Mouse (Mus musculus): ENCODE measurements at regions not wholly inside any gene's neighbourhood (a gene's known extent, or its start where the extent isn't known, plus 50 kb on each side); places are given as distances from the start of the nearest gene placed in this dataset.

DNA sequence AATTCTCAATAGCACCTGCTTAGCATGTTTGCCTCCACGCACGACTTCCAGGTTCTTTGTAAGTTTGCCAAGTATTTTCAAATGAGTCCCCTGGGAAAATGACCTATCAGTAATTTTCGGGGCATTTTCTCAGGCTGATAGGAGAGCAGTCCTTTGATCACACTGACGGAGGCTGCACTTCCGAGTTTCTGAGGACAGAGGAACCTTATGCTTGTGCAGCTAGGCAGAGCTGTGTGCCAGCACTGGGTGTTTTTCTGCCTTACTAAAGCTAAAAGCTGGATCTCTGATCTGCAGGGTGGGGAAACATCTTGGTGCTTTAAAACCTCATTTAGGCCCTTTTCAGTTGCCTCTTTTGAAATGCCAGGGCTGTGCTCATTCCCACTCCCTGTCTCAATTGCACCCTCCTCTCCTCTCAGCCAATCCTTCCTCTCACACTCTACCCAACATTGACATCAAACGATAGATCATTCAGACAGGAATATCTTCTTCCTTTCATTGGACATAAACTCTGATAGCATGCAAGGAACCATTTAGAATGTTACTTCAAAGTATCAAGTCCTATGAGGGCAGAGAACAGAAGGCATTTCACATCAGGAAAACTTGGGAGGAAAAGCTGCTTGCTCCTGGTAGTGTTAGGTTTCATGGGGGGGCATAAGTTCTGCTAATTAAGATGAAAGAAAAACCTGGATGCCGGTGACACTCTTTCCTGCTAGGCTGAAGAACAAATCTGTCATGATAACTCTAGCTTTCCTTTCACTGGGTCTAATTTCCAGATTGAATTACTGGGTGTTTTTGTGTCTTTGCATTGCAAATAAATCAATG lies 95.3 kb downstream of the Lurap1l start:
- no peak for DNase-seq

DNA sequence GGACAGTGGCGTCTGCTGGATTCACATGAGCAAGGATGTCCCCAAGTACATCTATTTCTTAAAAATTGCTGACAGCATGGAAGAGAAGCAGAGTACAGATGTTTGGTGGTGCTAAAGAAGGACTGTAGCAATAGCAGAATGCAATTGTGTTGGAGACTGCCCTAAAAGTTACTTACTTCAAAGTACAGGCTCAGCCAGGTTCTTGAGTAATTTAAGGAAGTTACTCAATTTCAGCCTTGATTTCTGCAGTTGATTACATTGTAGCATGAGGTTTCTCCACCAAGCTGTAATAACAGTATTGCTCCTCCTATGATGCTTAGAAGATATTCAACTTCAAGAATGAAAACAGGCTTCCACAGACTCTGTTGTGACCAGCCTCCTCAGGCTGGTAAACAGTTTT lies 96.1 kb downstream of the Lurap1l start:
- DNase-seq, result no peak

DNA sequence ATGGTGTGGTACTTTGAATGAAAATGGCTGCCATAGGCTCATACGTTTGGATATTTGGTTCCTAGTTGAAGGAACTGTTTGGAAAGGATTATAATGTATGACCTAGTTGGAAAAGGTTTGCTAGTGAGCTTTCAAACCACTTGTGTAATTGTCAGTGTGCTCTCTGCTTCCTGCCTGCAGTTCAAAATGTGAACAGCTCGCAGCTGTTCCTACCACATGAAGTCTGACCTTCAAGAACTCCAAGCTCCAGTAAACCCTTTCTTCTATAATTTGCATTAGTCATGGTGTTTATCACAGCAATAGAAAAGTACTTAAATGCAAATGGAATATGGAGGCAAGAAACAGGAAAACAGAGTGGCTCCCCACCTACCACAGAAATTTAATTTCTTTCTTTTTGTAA lies 111.4 kb downstream of the Lurap1l start:
- no peak for DNase-seq

DNA sequence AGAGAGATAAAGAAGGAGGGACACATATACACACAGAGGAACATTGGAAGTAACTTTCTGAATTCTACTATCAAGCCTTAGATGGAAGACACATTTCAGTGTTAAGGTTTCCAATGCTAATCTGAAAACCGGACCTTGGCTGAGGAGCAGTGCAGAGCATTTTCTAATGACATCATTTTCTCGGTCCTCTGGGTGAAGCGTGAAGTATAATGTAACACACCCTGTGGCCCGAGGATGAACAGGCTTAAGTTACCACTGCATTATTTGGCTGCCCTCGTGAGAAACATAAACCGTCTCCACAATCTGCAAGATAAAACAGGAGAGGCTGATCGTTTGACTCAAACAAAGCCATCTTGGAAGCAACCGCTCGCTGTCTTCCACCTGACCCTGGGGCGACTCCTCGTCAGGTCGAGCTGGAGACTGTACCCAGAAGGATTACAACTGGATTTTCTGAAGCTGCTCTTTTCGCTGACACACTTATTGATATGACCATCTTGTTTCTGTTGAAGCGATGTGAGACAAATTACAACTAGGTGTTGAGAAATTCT lies 113.1 kb downstream of the Lurap1l start:
- DNase-seq, result peak; percentile 7

DNA sequence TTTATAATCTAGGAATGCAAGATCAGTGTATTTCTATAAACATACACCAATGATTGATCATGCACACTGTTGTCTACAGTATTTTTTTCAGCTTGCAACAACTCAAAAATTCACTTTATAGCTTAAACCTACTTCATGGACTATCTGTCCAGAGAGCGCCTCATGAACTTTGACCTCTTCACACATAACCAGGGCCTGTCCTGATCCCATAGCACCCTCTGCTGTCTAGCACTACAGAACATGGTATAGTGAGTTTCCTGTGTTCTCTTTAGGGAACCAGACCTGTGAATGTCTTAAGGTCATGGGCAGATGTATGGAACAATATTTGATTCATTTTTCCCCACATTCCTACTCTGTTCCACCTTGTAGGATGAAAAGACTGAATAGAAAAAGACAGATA lies 117.1 kb downstream of the Lurap1l start:
- no peak for DNase-seq

DNA sequence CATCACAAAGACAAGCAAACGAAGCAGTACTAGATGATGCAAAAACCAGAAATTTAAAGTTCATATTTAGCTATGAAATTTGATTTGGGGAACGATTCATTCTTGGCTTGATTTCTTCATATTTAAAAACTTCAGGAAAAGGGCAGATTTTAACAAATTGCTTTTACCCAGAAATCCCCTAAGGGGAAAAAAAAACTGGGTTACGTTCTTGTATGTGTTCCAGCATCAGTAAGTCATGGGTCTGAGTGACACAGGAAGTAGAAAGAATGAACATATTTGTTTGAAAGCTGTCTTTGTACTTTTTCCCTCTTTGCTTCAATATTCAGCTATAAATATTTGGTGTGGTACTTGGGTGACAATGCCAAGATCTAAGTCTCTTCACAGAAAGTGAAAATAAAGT lies 120.2 kb downstream of the Lurap1l start:
- no peak for DNase-seq

DNA sequence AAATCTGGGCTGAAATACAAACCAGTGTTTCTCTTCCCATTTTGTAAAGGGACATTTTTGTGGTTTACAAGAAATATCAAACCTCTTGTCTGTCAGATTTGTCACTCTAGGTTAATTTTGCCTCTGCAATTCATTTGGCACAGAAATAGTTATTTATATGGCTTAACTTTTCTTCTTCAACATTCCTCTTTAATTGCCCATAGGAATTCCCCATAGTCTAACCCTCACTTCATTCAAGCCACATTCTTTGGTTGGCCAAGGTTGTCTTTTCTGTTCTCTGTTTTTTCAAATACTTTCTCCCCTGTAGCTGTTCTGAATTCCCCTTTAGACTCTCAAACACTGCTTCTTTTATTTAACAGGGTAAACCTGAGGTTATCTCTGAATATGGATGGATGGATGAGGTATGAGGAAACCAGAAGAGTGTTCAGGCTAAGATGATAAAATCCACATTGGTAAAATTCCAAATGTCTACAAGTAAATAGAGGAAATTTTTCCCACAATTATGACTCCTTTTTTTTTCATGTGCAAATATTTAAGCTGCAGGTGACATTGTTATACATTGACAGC lies 127.0 kb downstream of the Lurap1l start:
- DNase-seq, result no peak

DNA sequence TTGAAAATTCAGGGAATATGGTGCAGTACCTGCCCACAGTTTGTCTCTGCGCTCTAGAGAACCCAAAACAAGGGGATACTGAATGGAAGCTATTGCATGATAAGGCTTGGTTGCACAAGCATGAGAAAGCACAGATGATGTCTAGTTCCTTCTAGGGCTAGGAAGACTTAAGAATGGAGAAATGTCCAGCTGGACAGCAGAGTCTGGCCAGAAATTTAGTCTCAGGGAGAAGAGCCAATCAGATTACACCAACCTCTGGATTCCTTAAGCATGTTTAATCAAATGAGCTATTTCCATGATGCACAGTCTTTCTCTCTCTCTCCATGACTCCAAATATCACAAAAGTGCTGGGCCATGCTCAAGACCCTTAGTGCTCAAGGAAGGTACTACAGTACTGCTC lies 147.8 kb downstream of the Lurap1l start:
- peak; percentile 18 for DNase-seq

DNA sequence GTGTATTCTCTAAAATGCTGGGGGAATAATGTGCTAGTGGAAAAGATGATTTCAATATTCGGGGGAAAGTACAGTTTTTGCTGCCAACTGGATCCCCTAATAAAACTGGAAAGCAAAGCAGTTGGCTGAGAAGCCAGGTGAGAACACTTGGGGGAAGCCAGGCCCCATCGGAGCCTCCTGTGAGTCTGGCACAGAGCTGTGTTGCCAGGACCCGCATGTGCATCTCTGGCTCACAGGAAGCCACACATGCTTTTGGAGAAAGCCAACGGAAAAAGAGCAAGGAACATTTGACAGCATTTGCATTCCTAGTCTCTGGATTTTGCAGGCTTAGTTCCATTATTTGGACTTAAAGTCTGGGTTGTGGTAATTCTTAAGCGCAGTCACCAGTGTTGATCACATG lies 148.4 kb downstream of the Lurap1l start:
- peak; percentile 13 for DNase-seq

DNA sequence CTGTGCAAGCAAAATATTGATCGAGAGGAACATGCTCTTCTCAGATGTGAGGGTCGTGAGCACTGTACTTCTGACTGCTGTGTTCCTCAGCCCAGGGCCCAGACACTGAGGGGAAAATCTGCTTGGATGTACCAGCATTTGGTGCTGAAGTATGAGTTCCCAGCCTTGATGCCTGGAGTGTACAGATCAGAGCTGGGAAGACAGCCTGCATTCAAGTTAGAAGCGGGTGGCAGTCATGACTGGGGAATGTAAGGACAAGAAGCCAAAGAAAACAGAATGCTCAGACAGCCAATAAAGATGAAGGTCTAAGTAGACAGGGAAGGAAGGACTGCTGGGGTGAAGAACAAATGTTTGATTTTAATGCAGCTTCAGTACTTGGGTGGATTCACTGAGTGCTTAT lies 148.9 kb downstream of the Lurap1l start:
- peak; percentile 21 for DNase-seq

DNA sequence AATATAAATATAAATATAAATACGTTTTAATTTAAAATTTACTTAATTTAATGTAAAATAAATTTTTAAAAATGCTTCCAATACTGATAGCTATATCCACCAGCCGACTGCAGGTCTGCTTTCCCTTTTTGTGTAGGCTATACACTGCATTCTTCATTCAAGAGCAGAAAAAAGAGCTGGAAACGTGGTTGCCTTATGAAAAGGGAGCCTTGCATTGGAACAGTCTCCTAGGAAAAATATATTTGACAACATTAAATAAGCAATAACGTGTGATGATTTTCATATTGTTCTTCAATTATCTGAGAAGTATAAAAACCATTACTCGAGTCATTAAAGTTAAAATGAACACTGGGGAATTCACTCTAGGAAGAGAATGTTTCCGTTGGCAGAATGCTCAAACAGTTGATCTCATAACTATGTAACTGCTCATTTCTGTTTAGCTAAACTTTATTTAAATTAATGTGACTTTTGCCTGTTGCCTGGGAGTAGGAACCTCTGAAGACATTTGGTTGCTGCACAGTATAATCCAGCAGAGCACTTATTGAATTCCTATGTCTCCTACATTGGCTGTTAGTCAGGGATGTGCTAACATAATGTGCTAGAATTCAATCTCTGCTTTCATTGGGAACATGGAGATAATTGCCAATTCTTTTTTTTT lies 172.0 kb downstream of the Lurap1l start:
- DNase-seq, result no peak

DNA sequence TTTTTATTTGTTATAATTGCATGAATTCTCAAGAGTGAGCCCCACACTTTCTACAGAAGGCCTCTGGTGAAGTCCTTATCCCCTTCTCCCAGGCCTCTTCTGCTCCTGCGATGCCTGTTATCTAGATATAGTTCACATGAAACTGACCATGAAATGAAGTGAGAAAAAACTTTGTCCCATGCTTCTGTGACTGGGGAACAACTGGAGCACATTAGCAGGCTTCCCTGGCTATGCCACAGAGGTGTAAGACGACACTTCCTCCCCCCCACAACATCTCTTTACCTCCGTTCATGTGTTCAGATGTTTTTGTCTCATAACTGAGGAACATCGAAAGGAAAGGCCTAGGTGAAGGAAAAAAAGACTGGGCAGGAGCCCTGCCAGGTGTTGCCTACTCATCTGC lies 174.7 kb downstream of the Lurap1l start:
- no peak for DNase-seq

DNA sequence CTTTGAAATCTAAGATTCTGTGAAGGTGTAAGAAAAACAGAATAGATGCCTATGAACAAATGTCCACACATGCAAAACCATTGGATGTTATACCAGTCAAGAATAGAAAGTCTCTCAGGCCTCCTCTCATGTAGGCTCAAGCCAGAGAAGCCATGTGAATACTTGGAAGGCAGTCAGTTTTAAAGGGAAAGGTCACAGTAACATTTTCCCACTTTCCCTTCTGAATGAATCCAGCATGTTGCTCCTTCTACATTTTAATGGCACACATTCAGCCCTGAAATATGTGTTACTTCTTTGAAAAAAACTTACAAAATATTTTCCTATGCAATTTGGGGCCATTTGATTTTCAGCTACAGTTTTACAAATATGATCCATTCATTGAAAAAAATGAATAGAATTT lies 186.1 kb downstream of the Lurap1l start:
- no peak for DNase-seq

DNA sequence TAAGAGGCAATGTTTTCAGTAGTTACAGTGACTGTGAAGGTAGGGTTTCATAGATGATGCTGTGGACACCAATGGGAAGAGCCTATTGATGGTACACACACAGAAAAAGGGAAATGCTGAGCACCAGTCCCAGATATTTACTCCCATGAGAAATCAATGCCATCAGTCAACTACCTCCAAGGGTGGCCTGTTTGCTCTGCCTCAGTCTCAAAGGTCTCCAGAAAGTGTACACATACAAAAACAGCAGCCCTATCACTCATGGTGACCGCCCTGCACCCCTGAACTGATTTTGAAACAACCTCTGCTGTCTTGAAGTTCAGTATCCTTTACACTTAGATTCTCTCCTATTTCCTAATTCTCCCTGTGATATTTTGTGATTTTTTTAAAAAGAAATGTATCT lies 187.2 kb downstream of the Lurap1l start:
- no peak for DNase-seq

DNA sequence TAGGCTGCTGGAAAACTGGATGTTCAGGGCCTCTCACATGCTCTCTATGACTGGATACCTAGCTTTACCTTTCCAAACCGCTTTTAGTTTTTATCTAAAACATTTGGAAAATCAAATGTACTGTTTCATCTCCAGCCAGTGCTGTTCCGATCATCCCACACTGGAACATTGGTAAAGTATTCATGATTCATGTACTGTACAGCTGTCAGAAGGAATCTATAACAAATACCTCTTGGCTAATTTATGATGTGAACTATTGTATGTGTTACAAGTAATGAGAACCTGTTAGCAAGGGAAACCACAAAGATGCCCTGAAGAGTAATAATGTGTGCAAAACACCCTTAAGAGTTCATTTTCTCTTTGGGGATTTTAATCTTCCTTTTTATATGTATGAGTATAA lies 190.6 kb downstream of the Lurap1l start:
- no peak for DNase-seq

DNA sequence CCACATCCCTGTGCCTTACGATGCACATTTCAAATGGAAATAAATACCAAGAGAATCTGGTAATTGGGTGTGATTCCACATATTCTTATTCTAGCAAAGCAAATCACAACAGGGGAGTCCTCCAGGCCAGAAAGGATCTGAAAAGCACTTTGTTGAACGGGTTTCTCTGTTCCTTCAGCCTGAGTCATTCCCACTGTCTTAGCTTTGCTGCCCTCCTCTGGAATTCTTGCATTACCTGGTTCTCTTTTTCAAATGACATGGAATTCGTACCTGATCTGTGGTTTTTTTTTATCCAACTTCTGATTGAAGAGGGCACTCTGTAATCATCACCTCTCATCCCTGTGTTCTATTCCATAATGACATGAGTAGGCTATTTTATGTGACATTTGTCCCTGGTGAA lies 200.9 kb downstream of the Lurap1l start:
- no peak for DNase-seq

DNA sequence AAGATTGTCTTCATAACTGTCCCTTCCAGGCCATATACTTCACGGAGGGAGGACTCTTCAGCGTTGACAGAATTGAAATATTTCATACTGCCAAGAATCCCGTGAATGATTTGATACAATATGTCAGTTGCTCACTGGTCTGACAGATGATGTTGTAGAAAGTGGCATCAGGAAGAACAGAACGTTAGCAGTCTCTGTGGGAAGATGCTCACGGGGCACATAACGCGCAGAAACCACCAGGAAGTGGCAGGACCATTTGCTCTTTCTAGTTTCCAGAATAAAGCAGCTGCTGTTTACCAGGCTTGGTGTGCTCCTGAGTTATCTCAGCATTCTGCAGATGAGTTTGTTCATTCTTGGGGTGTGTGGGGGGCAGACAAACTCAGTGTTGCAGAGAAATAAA lies 206.0 kb downstream of the Lurap1l start:
- no peak for DNase-seq

DNA sequence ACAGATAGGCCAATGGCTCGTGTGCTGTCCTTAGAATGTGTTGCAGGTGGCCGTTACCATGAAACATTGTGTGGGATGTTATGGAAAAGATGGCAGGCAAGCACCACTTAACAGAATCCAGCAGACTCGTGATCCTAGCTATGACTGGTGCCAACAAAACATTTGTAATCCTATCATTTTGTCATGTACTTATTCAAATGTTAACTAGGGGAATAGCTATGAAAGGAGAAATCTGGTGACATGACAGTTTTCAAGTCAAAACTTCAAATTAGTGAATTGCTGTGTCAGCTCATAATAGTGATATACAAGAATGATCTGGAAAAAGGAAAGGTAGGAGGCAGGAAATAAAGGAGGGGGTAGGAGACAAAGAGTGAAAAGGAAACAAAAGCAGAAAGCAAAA lies 213.7 kb downstream of the Lurap1l start:
- no peak for DNase-seq

DNA sequence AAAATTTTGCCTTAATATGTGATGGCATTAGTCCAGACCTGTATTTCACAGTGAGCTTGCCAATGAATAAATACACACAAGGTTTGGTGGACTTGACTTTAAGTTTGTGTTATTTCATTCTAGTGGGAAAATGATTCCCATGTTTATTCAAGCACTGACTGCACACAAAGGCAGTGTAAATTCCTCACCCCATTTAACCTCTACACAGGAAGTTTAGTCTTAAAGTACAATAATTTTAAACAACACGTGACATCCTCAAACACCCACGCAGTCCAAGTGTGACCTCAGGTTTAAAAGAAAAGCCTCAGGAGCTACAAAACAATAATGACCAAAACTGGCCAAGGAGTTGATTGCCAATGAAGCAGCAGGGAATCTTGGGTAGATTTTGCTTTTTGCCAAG lies 219.4 kb downstream of the Lurap1l start:
- DNase-seq, result no peak

DNA sequence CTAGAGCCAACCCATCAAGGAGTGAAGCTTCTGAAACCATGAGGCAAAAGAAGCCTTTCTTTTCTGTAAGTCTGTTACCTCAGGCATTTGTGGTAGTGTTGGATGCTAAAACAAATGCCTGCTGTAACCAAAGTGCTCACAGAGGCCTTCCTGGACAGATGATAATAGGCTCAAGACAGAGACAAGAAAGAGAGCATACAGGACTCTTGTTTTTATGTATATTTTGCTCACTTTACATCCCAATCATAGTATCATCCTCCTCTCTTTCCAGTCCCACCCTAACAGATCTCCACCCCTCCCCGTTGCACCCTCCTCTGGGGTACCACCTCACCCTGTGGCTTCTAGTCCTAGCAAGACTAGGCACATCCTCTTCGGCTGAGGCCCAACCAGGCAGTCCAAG lies 262.7 kb downstream of the Lurap1l start:
- no peak for DNase-seq

DNA sequence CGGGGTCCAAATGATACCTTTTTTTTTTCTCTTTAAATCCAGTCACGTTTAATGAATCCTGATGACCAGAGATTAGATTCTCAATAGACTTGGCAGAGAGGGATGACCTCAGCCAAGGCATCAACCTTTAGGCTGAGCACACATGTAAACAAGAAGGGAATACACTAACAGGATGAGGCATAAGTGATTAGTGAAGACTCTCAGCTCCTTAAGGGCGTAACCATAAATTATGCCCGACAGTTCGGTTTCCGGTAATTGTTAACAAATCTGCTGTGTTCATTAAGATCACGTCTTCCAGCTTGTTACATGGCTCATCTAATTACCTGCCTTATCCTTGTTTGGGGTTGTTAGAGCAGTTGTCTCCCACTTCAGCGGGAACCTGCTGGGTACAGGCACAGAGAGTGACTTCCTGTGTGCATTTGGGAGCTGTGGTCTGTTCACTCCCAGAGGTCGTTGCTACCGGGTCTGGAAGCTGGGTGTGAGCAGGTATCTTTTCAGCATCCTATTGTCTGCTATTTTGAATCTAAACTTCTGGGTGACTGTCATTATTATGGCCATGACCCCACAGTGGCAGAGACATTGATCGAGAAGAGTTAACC lies 265.1 kb downstream of the Mpdz start:
- DNase-seq, result peak; percentile 4

DNA sequence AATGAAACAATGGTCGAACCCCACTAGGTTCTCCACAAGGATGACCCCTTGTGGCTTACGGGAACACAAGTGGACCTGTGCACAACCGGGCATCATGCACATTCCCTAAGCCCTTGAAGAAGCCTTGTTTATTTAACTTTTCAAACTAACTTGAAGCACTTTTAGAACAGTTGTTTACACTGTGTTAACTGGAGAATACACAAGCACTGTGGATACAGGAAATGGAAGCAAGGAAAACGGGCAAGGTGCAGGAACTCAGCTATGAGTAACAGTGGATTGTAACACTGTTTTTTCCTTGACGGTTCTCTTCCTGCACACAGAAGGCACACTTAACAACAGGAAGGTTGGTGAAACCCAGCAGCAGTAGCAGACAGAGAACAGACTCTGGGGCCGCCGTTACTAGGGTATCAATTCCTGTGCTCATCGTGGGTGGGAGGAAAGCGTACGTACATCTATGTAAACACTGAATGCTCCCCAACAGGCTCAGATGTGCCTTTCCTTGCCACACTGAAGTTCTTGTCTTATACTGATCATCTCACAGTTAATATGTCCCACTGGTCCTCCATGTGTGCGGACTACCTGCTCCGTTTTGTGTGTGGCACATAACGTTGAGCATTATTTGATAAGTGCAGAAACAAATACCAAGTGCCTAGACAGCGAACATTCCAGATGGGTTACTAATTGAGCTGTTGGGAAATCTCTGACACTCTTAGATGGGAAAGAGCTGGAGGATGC lies 264.4 kb downstream of the Mpdz start:
- DNase-seq, result peak; percentile 4

DNA sequence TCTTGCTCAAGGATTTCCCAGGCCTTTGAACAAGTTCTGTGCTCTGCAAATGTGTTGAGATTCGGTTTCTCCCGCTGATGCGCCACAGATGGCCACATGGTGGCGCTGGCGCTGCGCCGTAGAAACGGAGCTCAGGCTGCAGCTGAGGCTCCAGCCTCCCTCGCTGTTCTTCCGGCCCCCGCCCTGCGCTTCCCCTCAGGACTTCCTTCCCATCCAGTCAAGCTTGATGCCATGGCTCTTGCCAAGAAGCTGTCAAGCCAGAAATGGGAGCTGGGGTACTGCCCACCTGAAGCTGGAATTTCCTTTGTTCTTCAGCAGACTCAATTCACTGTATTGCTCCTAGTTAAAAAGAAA lies 263.9 kb downstream of the Mpdz start:
- peak; percentile 91 for DNase-seq
